Mouse (Mus musculus): ENCODE measurements around the gene H2-Ke6.
"Not testable (repeated sequence)": the region's sequence is repeated elsewhere in the genome, so short reads cannot be mapped to it uniquely, and the experiment has no call there.

The H2-Ke6 gene

GRCm38 (mm10) chr17:33998697-33999096 lies 29.2 kb downstream of the H2-Ke6 start:
- not testable (repeated sequence) for DNase-seq (ENCODE audit: low spot score in 2 of 2)

DNA sequence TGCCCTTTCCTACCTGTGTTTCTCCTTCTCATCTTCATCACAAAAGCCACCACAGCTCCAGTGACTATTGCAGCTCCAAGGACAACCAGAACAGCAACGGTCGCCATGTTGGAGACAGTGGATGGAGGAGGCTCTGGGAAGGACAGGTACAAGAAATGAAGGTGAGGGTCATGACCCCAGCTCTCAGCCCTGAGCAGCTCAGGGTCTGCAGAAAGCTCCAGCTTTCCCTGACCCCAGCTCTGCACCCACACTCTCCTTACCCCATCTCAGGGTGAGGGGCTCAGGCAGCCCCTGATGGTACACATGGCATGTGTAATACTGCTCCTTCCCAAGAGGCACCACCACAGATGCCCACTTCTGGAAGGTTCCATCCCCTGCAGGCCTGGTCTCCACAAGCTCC lies 30.8 kb downstream of the H2-Ke6 start:
- DNase-seq (ENCODE audit: low spot score in 2 of 2): not testable (repeated sequence)

- no peak for DNase-seq (ENCODE audit: low spot score in 2 of 2)
Measured at GRCm38 (mm10) chr17:33995651-33996050, 32.2 kb downstream of the H2-Ke6 start.

GRCm38 (mm10) chr17:33994959-33995358 lies 32.9 kb downstream of the H2-Ke6 start:
- no peak for DNase-seq (ENCODE audit: low spot score in 2 of 2)

DNA sequence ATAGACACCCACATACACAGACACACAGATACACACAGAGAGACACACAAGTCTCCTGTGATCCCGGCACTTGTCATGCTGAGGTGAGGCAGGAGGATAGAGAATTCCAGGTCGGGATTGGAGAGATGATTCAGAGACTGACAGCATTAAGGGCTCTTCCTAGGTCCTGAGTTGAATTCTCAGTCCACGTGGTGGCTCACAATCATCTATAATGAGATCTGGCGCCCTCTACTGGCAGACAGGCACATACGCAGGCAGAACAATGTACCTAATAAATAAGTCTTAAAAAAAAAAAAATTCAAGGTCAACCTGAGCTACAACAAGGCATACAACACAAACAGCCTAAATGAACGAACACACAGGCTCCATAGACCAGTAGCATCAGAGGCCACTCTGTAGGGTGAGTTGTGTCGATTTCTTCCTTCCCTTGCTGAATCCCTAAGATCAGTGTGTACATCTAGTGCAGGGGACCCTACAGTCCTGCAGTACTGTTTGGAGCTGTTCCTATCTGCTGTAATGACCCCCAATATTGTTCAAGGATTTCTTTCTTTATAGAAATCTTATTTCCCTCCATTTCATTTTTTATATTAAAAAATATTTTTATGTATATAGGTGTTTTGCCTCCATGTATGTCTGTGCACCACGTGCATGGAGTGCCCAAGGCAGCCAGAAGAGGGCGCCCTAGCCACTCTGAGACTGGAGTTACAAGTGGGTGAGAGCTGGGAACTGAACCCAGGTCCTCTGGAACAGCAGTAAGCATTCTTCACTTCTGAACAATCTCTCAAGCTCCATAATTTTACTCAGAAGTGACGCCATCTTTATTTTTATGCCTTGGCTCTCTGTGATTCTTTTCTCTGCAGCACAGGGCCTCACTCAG lies 35.8 kb downstream of the H2-Ke6 start:
- DNase-seq (ENCODE audit: low spot score in 2 of 2): no peak

- not testable (repeated sequence) for DNase-seq (ENCODE audit: low spot score in 2 of 2)
Measured at GRCm38 (mm10) chr17:33982136-33982535, 45.7 kb downstream of the H2-Ke6 start.

- DNase-seq (ENCODE audit: low spot score in 2 of 2): peak; percentile 81 to 87
Measured at GRCm38 (mm10) chr17:33981192-33981909, 46.5 kb downstream of the H2-Ke6 start.

DNA sequence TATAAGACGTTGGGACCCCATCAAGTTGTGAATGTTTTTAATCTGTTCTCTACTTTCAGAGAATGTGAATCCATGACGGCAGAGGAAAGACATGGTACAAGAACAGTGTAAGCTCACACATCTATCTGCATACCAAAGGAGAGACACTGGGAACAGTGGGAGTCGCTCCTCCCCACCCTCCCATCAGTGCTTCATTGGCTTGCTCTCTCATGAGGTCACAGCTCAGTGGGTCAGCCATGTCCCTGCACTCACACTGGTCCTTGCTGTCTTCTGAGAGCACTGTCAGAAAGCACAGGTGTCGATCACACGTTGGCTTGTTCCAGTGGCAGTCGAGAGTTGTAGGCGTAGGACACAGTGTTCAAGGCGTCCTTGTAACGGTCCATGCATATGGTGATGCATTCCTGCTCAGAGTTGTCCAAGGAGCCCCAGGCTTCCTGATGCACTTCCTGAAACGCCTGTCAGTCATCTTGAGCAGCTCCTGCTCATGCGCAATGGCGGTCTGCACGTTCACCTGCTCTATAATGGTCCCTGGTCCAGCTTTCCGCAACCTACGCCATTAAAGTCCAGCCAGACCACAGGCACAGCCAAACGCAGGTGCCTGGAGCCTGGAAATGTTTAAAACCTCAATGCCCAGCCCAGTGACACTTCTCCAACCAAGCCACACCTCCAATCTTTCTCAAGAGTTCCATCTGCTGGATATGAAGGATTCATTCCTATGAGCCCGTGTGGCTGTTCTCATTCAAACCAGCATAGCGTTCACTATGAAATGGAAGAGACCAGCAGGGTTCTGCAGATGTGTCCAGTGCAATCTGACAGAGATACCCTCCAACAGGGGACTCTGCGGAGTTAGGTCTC lies 47.5 kb downstream of the H2-Ke6 start:
- DNase-seq (ENCODE audit: low spot score in 2 of 2): no peak

GRCm38 (mm10) chr17:33979512-33980050 lies 48.3 kb downstream of the H2-Ke6 start:
- DNase-seq (ENCODE audit: low spot score in 2 of 2): no peak

GRCm38 (mm10) chr17:33978631-33979031 lies 49.2 kb downstream of the H2-Ke6 start:
- DNase-seq (ENCODE audit: low spot score in 2 of 2): no peak

GRCm38 (mm10) chr17:33977861-33978557 lies 49.9 kb downstream of the H2-Ke6 start:
- no peak for DNase-seq (ENCODE audit: low spot score in 2 of 2)
